8 mouse cellular contexts compared by ENCODE assay signal in genomic region chr2:165992270-165993172, GRCm38 (mm10). TPM values are rescaled to one million over a fixed set of nuclear protein-coding genes. Genes with fewer than 3 reads are reported as not detected.
A peak's percentile ranks its signal among the peaks of the same experiment; 100 is the strongest.
DNase-seq lines count a peak whose midpoint lies in the region; ATAC-seq and TF ChIP-seq lines count a peak whose summit lies in the region.

Ncoa3 (plus strand) TSS chr2:165992636.

- peak within 1 kb of the TSS; percentile 48 for H3K27ac ChIP-seq in MEL (ENCODE audit: control insufficient read depth, low read depth, low read length)
- peak within 1 kb of the TSS; percentile 96 for H3K27ac ChIP-seq in hindbrain, embryonic 10.5 days
- H3K27ac ChIP-seq in lung, postnatal 0 days (ENCODE audit: low read length) = peak within 1 kb of the TSS; percentile 82

- peak; percentile 95 for DNase-seq in MEL (ENCODE audit: low read depth, low spot score)
- DNase-seq in cerebellum, adult 8-10 months = peak; percentile 86
- peak; percentile 89 for DNase-seq in hindbrain, embryonic 10.5 days (ENCODE audit: low spot score)
- DNase-seq in layer of hippocampus, adult 9-11 months = peak; percentile 92
- peak; percentile 97 for DNase-seq in lung, postnatal 0 days (ENCODE audit: low spot score)
- DNase-seq in ovary, postnatal 14 days (ENCODE audit: low spot score) = peak; percentile 85
- DNase-seq in thymus, postnatal 14 days = peak; percentile 97

- H3K36me3 ChIP-seq in MEL (ENCODE audit: control insufficient read depth in 1 of 2, insufficient read depth in 2 of 2, low read length in 2 of 2) = peaks cover 0 to 13% of the 10 kb centered on the region in 2 experiments; a peak in 2 of 4 replicates
- peaks cover 6% of the 10 kb centered on the region; the same call in 1 of the 2 replicates for H3K36me3 ChIP-seq in hindbrain, embryonic 10.5 days
- H3K36me3 ChIP-seq in lung, postnatal 0 days (ENCODE audit: insufficient read depth, low read length) = no peaks in the 10 kb centered on the region

- TF ChIP-seq POLR2A in MEL (IDR thresholded peaks at IDR 0.05; ENCODE audit: control insufficient read depth in 1 of 2, insufficient read depth in 1 of 2, low read depth in 1 of 2, low read length in 2 of 2, poor library complexity in 1 of 2) = peak; percentile 97 to 99

- peak in 1 of 2 experiments; percentile 22; a peak in 1 of 4 replicates for TF ChIP-seq EP300 in MEL (IDR thresholded peaks at IDR 0.05; ENCODE audit: low read depth in 1 of 2, low read length in 2 of 2)
- no peak for TF ChIP-seq EP300 in lung, postnatal 0 days (IDR thresholded peaks at IDR 0.05)

- H3K4me1 ChIP-seq in MEL (ENCODE audit: control insufficient read depth in 1 of 2, insufficient read depth in 2 of 2, low read length in 2 of 2) = peaks cover 5 to 12% of the 10 kb centered on the region in 2 experiments
- peaks cover 35% of the 10 kb centered on the region for H3K4me1 ChIP-seq in hindbrain, embryonic 10.5 days (replicated peaks)
- no peaks in the 10 kb centered on the region for H3K4me1 ChIP-seq in lung, postnatal 0 days (ENCODE audit: insufficient read depth, low read depth, low read length)

- H3K4me3 ChIP-seq in MEL (ENCODE audit: control insufficient read depth in 1 of 2, insufficient read depth in 1 of 2, low read depth in 2 of 2, low read length in 2 of 2) = peak within 1 kb of the TSS; percentile 78 to 81
- H3K4me3 ChIP-seq in hindbrain, embryonic 10.5 days = peak within 1 kb of the TSS; percentile 96
- peak within 1 kb of the TSS; percentile 96 for H3K4me3 ChIP-seq in lung, postnatal 0 days (ENCODE audit: low read depth, low read length)

- H3K79me2 ChIP-seq in MEL (ENCODE audit: control insufficient read depth, insufficient read depth, low read length, poor library complexity) = peaks cover 17% of the 10 kb centered on the region

- peaks cover 0 to 2% of the 10 kb centered on the region in 2 experiments; a peak in 1 of 4 replicates for H3K27me3 ChIP-seq in MEL (ENCODE audit: control insufficient read depth in 1 of 2, insufficient read depth in 2 of 2, low read length in 2 of 2)
- no peaks in the 10 kb centered on the region for H3K27me3 ChIP-seq in hindbrain, embryonic 10.5 days (ENCODE audit: insufficient read depth, poor library complexity, severe bottlenecking)
- H3K27me3 ChIP-seq in lung, postnatal 0 days (replicated peaks; ENCODE audit: insufficient read depth, low read length) = no peaks in the 10 kb centered on the region

- no peak for TF ChIP-seq CTCF in MEL (IDR thresholded peaks at IDR 0.05 in 2 of 3, conservative IDR thresholded peaks at IDR 0.05 in 1 of 3; ENCODE audit: control insufficient read depth in 1 of 3, insufficient read depth in 1 of 3, low read depth in 2 of 3, low read length in 3 of 3, poor library complexity in 1 of 3, severe bottlenecking in 1 of 3)
- TF ChIP-seq CTCF in lung, postnatal 0 days (IDR thresholded peaks at IDR 0.05) = no peak; the same call in 1 of the 2 replicates

- peak within 1 kb of the TSS; percentile 80 for H3K9ac ChIP-seq in MEL (ENCODE audit: control insufficient read depth, low read depth, low read length, poor library complexity, severe bottlenecking)
- H3K9ac ChIP-seq in lung, postnatal 0 days (replicated peaks; ENCODE audit: low read depth) = peak within 1 kb of the TSS; percentile 94

- WGBS in hindbrain, embryonic 10.5 days = 2% methylated on average over 103 of the region's 103 CpGs
- WGBS in lung, postnatal 0 days = 5% methylated on average over 72 of the region's 103 CpGs

- H3K4me2 ChIP-seq in lung, postnatal 0 days (replicated peaks; ENCODE audit: low read depth, low read length) = peak within 1 kb of the TSS; percentile 97

- TF ChIP-seq RAD21 in MEL (IDR thresholded peaks at IDR 0.05; ENCODE audit: low read depth, low read length) = no peak

- no peaks in the 10 kb centered on the region for H3K9me3 ChIP-seq in MEL (replicated peaks; ENCODE audit: insufficient read depth, low read length)
- H3K9me3 ChIP-seq in hindbrain, embryonic 10.5 days = no peaks in the 10 kb centered on the region
- H3K9me3 ChIP-seq in lung, postnatal 0 days (ENCODE audit: low read length) = no peaks in the 10 kb centered on the region

- peak; percentile 94 for ATAC-seq in frontal cortex, adult (ENCODE audit: low TSS enrichment)
- peak; percentile 99 for ATAC-seq in lung, postnatal 0 days

TF ChIP-seq in MEL, 35 proteins besides CTCF, POLR2A, EP300 and RAD21:
- no peak for TF ChIP-seq CHD2 (IDR thresholded peaks at IDR 0.05; ENCODE audit: low read length)
- no peak for TF ChIP-seq POLR2AphosphoS5 (IDR thresholded peaks at IDR 0.05; ENCODE audit: borderline replicate concordance, low read depth, low read length)
- TF ChIP-seq ELF1 (IDR thresholded peaks at IDR 0.05; ENCODE audit: low read depth, low read length) = no peak
- TF ChIP-seq MYB (IDR thresholded peaks at IDR 0.05; ENCODE audit: low read depth, low read length) = no peak
- peak; percentile 12; the same call in 1 of the 2 replicates for TF ChIP-seq ZNF384 (IDR thresholded peaks at IDR 0.05; ENCODE audit: low read depth, low read length)
- peak; percentile 85 for TF ChIP-seq KAT2A (conservative IDR thresholded peaks at IDR 0.05; ENCODE audit: low read depth, low read length)
- no peak for TF ChIP-seq ZKSCAN1 (IDR thresholded peaks at IDR 0.05; ENCODE audit: low read depth, low read length)
- no peak for TF ChIP-seq JUND (IDR thresholded peaks at IDR 0.05; ENCODE audit: low read depth, low read length)
- TF ChIP-seq SMC3 (IDR thresholded peaks at IDR 0.05; ENCODE audit: low read depth, low read length) = no peak
- TF ChIP-seq USF1 (IDR thresholded peaks at IDR 0.05; ENCODE audit: low read depth, low read length) = peak; percentile 35; the same call in 1 of the 2 replicates
- no peak for TF ChIP-seq MYC (IDR thresholded peaks at IDR 0.05; ENCODE audit: low read depth, low read length)
- no peak for TF ChIP-seq BHLHE40 (IDR thresholded peaks at IDR 0.05; ENCODE audit: borderline replicate concordance, low read depth, low read length)
- TF ChIP-seq HCFC1 (IDR thresholded peaks at IDR 0.05; ENCODE audit: low read depth, low read length) = peak; percentile 95
- TF ChIP-seq ETS1 (IDR thresholded peaks at IDR 0.05; ENCODE audit: low read depth, low read length) = no peak
- TF ChIP-seq SIN3A (IDR thresholded peaks at IDR 0.05; ENCODE audit: low read length) = no peak; the same call in 1 of the 2 replicates
- peak; percentile 73 for TF ChIP-seq TCF12 (IDR thresholded peaks at IDR 0.05; ENCODE audit: low read depth, low read length)
- peak; percentile 93 for TF ChIP-seq ZMIZ1 (IDR thresholded peaks at IDR 0.05; ENCODE audit: low read depth, low read length)
- peak; percentile 92 for TF ChIP-seq POLR2AphosphoS2 (IDR thresholded peaks at IDR 0.05; ENCODE audit: low read length)
- TF ChIP-seq CHD1 (IDR thresholded peaks at IDR 0.05; ENCODE audit: low read depth, low read length) = peak; percentile 87; the same call in 1 of the 2 replicates
- no peak for TF ChIP-seq TAL1 (IDR thresholded peaks at IDR 0.05; ENCODE audit: low read length)
- TF ChIP-seq E2F4 (IDR thresholded peaks at IDR 0.05; ENCODE audit: borderline replicate concordance, low read depth, low read length) = no peak
- TF ChIP-seq MEF2A (IDR thresholded peaks at IDR 0.05; ENCODE audit: extremely low read depth, insufficient replicate concordance, low read depth, low read length, poor library complexity, severe bottlenecking) = no peak
- no peak for TF ChIP-seq MAFK (IDR thresholded peaks at IDR 0.05; ENCODE audit: borderline replicate concordance, low read depth, low read length)
- peak; percentile 97 for TF ChIP-seq NELFE (IDR thresholded peaks at IDR 0.05; ENCODE audit: low read depth, low read length)
- TF ChIP-seq GABPA (IDR thresholded peaks at IDR 0.05; ENCODE audit: low read depth, low read length) = no peak
- TF ChIP-seq MXI1 (IDR thresholded peaks at IDR 0.05; ENCODE audit: low read depth, low read length) = peak; percentile 83
- 0 out of 2 replicates have a peak, but pooled peaks have one; percentile 14 for TF ChIP-seq RCOR1 (IDR thresholded peaks at IDR 0.05; ENCODE audit: low read depth, low read length)
- TF ChIP-seq UBTF (IDR thresholded peaks at IDR 0.05; ENCODE audit: borderline replicate concordance, insufficient read depth, low read depth, low read length) = no peak
- no peak for TF ChIP-seq ZC3H11A (IDR thresholded peaks at IDR 0.05; ENCODE audit: low read depth, low read length)
- TF ChIP-seq USF2 (IDR thresholded peaks at IDR 0.05; ENCODE audit: borderline replicate concordance in 1 of 2, insufficient read depth in 1 of 2, low read depth in 1 of 2, low read length in 2 of 2) = no peak
- no peak for TF ChIP-seq GATA1 (IDR thresholded peaks at IDR 0.05; ENCODE audit: low read depth, low read length)
- TF ChIP-seq MAZ (IDR thresholded peaks at IDR 0.05; ENCODE audit: low read depth, low read length) = peak; percentile 42; the same call in 1 of the 2 replicates
- TF ChIP-seq NRF1 (IDR thresholded peaks at IDR 0.05; ENCODE audit: insufficient read depth, low read depth, low read length, poor library complexity, severe bottlenecking) = peak; percentile 47
- TF ChIP-seq TBP (IDR thresholded peaks at IDR 0.05; ENCODE audit: low read depth, low read length) = peak; percentile 56; the same call in 1 of the 2 replicates
- TF ChIP-seq MAX (IDR thresholded peaks at IDR 0.05; ENCODE audit: low read length) = peak; percentile 31; the same call in 1 of the 2 replicates

RNA-seq across cellular contexts. Expression of gene Ncoa3, which starts in this region (rescaled TPM):
- total RNA-seq in MEL (2012; rRNA removed) = 5.7 and 6.7 TPM in 2 replicates
- 10 to 100 TPM; 10.3 to 19.8 TPM for polyA plus RNA-seq in MEL (2012; ENCODE audit: insufficient read depth in 1 of 2, insufficient read length in 2 of 2, low read depth in 1 of 2, low replicate concordance in 2 of 2, missing spikeins in 1 of 2)
- polyA plus RNA-seq in hindbrain, embryonic 10.5 days (2016; fragmentation: Nextera tagmentation; extraction: Ambion mirVana) = 14.6 and 16.6 TPM in 2 replicates
- polyA plus RNA-seq in lung, postnatal 0 days (2015; fragmentation: Nextera tagmentation; extraction: Ambion mirVana) = 8.5 and 10.4 TPM in 2 replicates

Comparison
In these comparisons a context has a peak if more than half of its experiments do, and no peak if none do; other contexts are left out.
1. Peak in every context shown above with its lines: DNase-seq, ATAC-seq, H3K4me3 ChIP-seq and H3K27ac ChIP-seq.